Mouse (Mus musculus) heart, embryonic 11.5 days (tissue): ENCODE data around the gene Fcrlb. TPM values are rescaled to one million over a fixed set of nuclear protein-coding genes. Genes with fewer than 3 reads are reported as not detected.
A peak's percentile ranks its signal among the peaks of the same experiment; 100 is the strongest.
"Not testable (repeated sequence)": the region's sequence is repeated elsewhere in the genome, so short reads cannot be mapped to it uniquely, and the experiment has no call there.

ENCODE experiments used
- ATAC-seq: fragments of 200-750 bp; cut with Nextera tagmentation; replicated peaks from 2 replicates; pipeline ENCODE4 v1.8.0; 2017; ENCODE audit warnings: moderate library complexity; ENCODE audit not compliant: insufficient number of reproducible peaks, low FRiP score, low TSS enrichment
- H3K27ac ChIP-seq: fragments of 300-500 bp; sonication (generic); 2 replicates; pipeline ENCODE4 v1.5.1; 2014; ENCODE audit warnings: mild to moderate bottlenecking, low read depth, low read length
- H3K27me3 ChIP-seq: fragments of 300-500 bp; sonication (generic); 2 replicates; pipeline ENCODE4 v1.6.1; 2014; ENCODE audit warnings: mild to moderate bottlenecking, low read length, mixed read lengths; ENCODE audit not compliant: control insufficient read depth, insufficient read depth
- H3K36me3 ChIP-seq: fragments of 300-500 bp; sonication (generic); 2 replicates; pipeline ENCODE4 v1.6.1; 2014; ENCODE audit warnings: mild to moderate bottlenecking, low read length, moderate library complexity, mixed read lengths; ENCODE audit not compliant: control insufficient read depth, insufficient read depth
- H3K4me1 ChIP-seq: fragments of 300-500 bp; sonication (generic); 2 replicates; pipeline ENCODE4 v1.6.1; 2014; ENCODE audit warnings: low read length; ENCODE audit not compliant: control insufficient read depth, insufficient read depth
- H3K4me2 ChIP-seq: fragments of 300-500 bp; sonication (generic); 2 replicates; pipeline ENCODE4 v1.6.1; 2014; ENCODE audit warnings: mild to moderate bottlenecking, moderate library complexity
- H3K4me3 ChIP-seq: fragments of 300-500 bp; sonication (generic); 2 replicates; pipeline ENCODE4 v1.5.1; 2014; ENCODE audit warnings: low read depth, low read length
- H3K9ac ChIP-seq: fragments of 300-500 bp; sonication (generic); 2 replicates; pipeline ENCODE4 v1.6.1; 2014; ENCODE audit warnings: mild to moderate bottlenecking, low read depth, low read length, moderate library complexity
- H3K9me3 ChIP-seq: fragments of 300-500 bp; sonication (generic); replicated peaks from 2 replicates; pipeline ENCODE4 v1.6.1; 2016; ENCODE audit warnings: low read length; ENCODE audit not compliant: control insufficient read depth
- WGBS: fragments of 180-500 bp; shearing (Covaris S2); extraction: QIAGEN DNeasy Blood & Tissue Kit; methylation state at CpG from one replicate; pipeline ENCODE4 v1.1.7; 2014; ENCODE audit not compliant: insufficient replicate concordance; 5-methylcytosine and 5-hydroxymethylcytosine counted together
- polyA plus RNA-seq: library from polyadenylated mRNA; unstranded; fragments of >200 nt; fragmentation: Nextera tagmentation; extraction: Ambion mirVana; gene quantifications from 2 replicates; pipeline ENCODE4 v1.2.1, GENCODE M21; 2014

The Fcrlb gene
- not detected in 2 replicates for polyA plus RNA-seq

DNA sequence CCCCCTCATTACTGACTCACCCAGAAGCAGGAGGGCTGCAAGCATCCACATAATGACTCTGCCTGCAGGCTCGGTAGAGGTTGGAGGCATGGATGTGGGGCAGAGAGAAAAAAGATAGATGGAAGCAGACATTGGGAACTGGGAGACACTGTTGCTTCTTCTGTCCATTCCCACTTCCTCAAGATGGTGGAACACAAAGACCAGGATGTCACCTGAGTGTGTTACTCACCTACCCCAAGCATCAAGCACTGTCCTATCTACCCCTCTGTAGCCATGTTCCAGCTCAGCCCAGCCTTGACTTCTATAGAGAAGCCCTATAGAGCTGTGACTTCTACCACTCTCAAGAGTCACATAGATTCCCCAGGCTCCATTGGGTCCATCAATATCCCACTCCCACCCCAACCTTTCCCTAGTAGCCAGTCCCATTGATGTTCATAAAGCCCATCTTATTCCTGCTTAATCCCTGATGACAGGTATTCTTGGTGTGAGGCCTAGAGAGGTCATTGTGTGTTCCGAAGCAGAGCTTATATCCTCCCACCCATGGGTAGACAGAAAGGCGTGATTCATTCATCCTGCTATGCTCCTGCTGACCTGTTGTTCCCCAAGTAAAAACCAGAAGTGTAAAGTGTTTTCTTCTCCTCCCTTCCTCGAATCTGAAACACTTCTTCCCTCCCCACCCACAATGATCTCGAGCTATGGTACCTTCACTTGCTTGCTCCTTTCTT, at the start of gene Fcrlb:
TSS of gene Fcrlb (minus strand) at position 51 of the 725 bp plus-strand sequence.
- Histone ChIP-seq H3K4me2 (no peak within 1 kb of the TSS), H3K36me3 (no peaks in the 10 kb centered on the region), H3K9ac (no peak within 1 kb of the TSS), H3K9me3 (no peaks in the 10 kb centered on the region), H3K27ac (no peak within 1 kb of the TSS), H3K4me1 (peaks cover 2% of the 10 kb centered on the region), H3K4me3 (no peak within 1 kb of the TSS), H3K27me3 (peaks cover 32% of the 10 kb centered on the region)
- ATAC-seq, result no peak
- 62% methylated on average over 5 of the region's 5 CpGs for WGBS

DNA sequence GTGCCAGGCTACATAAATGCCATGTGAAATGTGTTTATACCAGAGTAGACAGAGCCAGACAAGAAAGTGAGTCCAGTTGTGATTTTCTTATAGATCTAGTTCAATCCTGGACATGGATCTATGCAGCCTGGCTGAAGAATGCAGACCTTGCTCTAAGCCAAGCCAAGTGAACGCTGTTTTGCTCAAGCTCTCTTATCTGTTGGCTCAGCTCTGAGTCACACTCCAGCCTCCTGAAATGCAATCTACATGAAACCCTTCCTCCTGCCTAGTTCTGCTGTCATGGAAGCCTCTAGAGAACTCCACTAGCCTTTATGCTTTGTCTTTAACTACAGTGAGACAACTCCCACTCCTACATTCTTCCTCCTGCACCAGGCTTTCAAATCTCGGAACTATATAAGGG, 49.6 kb upstream of the Fcrlb start:
- Histone ChIP-seq H3K4me1 (peaks cover 15% of the 10 kb centered on the region), H3K4me3 (no peak overlapping the region), H3K9me3 (no peaks in the 10 kb centered on the region), H3K36me3 (no peaks in the 10 kb centered on the region), H3K27me3 (no peaks in the 10 kb centered on the region), H3K27ac (peak overlapping the region; percentile 22; the same call in 1 of the 2 replicates), H3K9ac (no peak overlapping the region), H3K4me2 (no peak overlapping the region)
- ATAC-seq, result 0 out of 2 replicates have a peak, but pooled peaks have one; percentile 39
- 30% methylated on average over 2 of the region's 2 CpGs for WGBS

DNA sequence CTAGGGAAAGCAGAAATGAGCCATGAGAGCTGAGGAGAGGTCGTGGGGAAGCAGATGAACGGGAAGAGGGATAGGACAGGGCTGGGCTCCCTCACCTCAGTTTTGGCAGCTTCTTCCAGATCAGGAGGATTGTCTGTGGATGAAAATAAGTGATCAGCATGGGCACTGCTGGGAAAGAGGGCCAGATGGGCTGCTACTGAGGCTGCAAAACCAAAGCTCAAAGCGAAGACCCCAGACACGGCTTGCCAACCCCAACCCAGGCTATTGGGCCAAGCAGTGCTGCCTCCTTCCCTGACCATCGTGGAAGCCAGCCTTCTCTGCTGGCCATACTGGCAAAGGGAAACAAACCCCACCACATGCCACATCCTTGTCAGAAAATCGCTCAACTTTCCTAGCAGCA, 48.4 kb upstream of the Fcrlb start:
- Histone ChIP-seq H3K4me2 (no peak overlapping the region), H3K36me3 (no peaks in the 10 kb centered on the region), H3K4me3 (no peak overlapping the region), H3K27me3 (no peaks in the 10 kb centered on the region), H3K27ac (no peak overlapping the region), H3K9ac (no peak overlapping the region), H3K4me1 (peaks cover 15% of the 10 kb centered on the region), H3K9me3 (no peaks in the 10 kb centered on the region)
- no peak for ATAC-seq
- WGBS, result 79% methylated on average over 6 of the region's 6 CpGs

DNA sequence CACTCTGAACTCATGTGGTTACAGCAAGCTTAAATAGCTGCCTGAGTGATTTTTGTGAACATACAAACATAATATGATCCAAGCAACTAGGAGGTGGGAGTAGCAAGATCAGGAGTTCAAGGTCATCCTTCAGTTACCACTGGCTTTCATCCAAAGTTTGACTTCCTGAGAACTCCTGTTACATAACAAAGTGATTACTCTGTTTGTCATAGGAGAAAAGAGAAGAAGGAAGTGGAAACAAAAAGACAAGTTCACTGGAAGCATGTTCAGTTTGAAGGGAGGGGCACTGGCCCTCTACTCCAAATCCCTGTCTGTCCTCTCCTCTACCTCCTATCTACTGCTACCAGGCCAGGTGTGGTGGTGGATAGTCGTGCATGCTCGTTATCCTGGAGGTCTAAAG, 47.0 kb upstream of the Fcrlb start:
- no peaks in the 10 kb centered on the region for H3K27me3 ChIP-seq
- H3K9me3 ChIP-seq, result no peaks in the 10 kb centered on the region
- H3K4me3 ChIP-seq, result no peak overlapping the region
- no peak overlapping the region for H3K27ac ChIP-seq
- peaks cover 15% of the 10 kb centered on the region for H3K4me1 ChIP-seq
- no peaks in the 10 kb centered on the region for H3K36me3 ChIP-seq
- no peak for ATAC-seq
- no peak overlapping the region for H3K9ac ChIP-seq
- H3K4me2 ChIP-seq, result no peak overlapping the region
- WGBS, result 60% methylated on average over 2 of the region's 2 CpGs

DNA sequence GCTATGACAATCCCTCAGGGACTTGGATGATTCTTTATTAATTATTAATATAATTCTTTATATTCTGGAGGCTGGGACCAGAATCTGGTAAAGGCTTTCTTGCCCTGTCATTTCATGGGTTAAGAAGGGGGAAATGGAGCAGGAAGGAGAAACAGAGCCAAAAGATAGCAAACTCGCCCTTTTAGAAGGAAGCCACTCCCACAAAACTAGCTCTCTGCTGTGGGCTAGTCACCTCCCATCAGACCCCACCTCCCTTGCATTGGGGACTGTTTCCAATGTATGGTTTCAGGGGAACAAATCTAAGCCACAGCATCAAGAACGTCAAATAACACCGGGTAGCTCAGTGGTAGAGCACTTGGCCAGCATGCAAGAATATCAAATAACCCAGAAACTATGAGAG, 45.5 kb upstream of the Fcrlb start:
- no peaks in the 10 kb centered on the region for H3K27me3 ChIP-seq
- H3K36me3 ChIP-seq, result no peaks in the 10 kb centered on the region
- no peak overlapping the region for H3K4me3 ChIP-seq
- H3K27ac ChIP-seq, result no peak overlapping the region
- H3K9ac ChIP-seq, result no peak overlapping the region
- no peaks in the 10 kb centered on the region for H3K9me3 ChIP-seq
- WGBS, result 46% methylated on average over 3 of the region's 3 CpGs
- no peak for ATAC-seq
- no peak overlapping the region for H3K4me2 ChIP-seq
- peaks cover 13% of the 10 kb centered on the region for H3K4me1 ChIP-seq

DNA sequence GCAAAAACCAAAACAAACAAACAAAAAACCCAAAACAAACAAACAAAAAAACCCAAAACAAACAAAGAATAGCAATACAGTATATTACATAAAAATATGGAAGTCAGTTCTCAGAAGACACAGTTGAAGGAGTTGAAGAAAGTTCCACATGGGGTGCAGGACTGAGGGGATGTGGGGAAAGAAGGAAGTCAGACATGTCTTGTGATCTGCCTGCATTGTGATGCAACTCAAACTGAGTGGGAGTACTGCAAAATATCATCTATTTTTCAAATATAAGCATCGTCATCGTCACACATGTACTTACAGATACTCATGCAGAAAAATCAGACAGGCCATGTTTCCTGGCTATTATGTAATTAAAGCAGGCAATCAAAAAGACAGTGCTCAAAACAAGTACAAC, 40.5 kb upstream of the Fcrlb start:
- Histone ChIP-seq H3K9ac (no peak overlapping the region), H3K27me3 (no peaks in the 10 kb centered on the region), H3K4me3 (no peak overlapping the region), H3K4me2 (no peak overlapping the region), H3K36me3 (no peaks in the 10 kb centered on the region), H3K4me1 (no peaks in the 10 kb centered on the region), H3K27ac (no peak overlapping the region), H3K9me3 (no peaks in the 10 kb centered on the region)
- ATAC-seq, result no peak
- WGBS, result 90% methylated on average over 2 of the region's 2 CpGs

DNA sequence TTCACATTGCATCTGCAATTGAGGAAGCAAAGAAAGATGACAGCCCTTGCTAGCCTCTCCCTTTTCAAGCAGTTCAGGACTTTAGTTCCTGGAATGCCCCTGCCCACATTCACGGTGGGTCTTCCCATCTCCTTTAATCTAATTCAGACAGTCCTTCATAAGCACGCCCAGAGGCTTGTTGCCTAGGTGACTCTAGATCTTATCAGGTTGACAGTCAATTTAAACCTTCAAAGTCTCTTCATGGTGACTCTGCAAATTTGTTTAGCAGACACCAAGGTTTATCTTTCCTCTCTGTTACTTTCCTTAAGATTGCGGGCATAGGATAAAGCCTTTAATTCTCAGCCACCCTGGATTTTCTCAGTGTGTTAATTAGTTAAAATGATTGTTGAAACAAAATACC, 38.0 kb upstream of the Fcrlb start:
- no peak for ATAC-seq
- WGBS, result 53% methylated on average over 3 of the region's 3 CpGs
- H3K27ac ChIP-seq, result no peak overlapping the region

DNA sequence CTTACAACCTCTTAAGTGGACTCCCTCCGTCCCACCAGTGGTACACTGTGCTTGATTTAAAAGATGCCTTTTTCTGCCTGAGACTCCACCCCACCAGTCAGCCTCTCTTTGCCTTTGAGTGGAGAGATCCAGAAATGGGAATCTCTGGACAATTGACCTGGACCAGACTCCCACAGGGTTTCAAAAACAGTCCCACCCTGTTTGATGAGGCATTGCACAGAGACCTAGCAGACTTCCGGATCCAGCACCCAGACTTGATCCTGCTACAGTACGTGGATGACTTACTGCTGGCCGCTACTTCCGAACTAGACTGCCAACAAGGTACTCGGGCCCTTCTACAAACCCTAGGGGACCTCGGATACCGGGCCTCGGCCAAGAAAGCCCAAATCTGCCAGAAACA, 32.2 kb upstream of the Fcrlb start:
- H3K4me2 ChIP-seq, H3K4me3 ChIP-seq, H3K9ac ChIP-seq, ATAC-seq, H3K27me3 ChIP-seq, H3K9me3 ChIP-seq, H3K36me3 ChIP-seq, H3K27ac ChIP-seq, H3K4me1 ChIP-seq: not testable (repeated sequence)
- WGBS, result 95% methylated on average over 6 of the region's 9 CpGs

More for the DNA sequence above, 38.0 kb upstream of the Fcrlb start:
- 0 out of 2 replicates have a peak, but pooled peaks cover 2% of the 10 kb centered on the region for H3K9me3 ChIP-seq
- H3K27me3 ChIP-seq, result no peaks in the 10 kb centered on the region
- no peaks in the 10 kb centered on the region for H3K36me3 ChIP-seq
- no peak overlapping the region for H3K4me3 ChIP-seq
- H3K4me2 ChIP-seq, result no peak overlapping the region
- H3K9ac ChIP-seq, result no peak overlapping the region
- H3K4me1 ChIP-seq, result no peaks in the 10 kb centered on the region

DNA sequence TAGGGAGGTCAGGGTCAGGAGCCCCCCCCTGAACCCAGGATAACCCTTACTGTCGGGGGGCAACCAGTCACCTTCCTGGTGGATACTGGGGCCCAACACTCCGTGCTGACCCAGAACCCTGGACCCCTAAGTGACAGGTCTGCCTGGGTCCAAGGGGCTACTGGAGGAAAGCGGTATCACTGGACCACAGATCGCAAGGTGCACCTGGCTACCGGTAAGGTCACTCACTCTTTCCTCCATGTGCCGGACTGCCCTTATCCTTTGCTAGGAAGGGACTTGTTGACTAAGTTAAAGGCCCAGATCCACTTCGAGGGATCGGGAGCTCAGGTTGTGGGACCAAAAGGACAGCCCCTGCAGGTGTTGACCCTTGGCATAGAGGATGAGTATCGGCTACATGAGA, 31.4 kb upstream of the Fcrlb start:
- H3K4me3 ChIP-seq, H3K27ac ChIP-seq, H3K9ac ChIP-seq, H3K4me1 ChIP-seq, H3K4me2 ChIP-seq, ATAC-seq, H3K27me3 ChIP-seq, H3K36me3 ChIP-seq, H3K9me3 ChIP-seq: not testable (repeated sequence)
- WGBS, result 90% methylated on average over 9 of the region's 9 CpGs
